Mouse (Mus musculus) brain, embryonic 14.5 days (tissue): ENCODE data around the gene Ypel1. TPM values are rescaled to one million over a fixed set of nuclear protein-coding genes. Genes with fewer than 3 reads are reported as not detected.

ENCODE experiments used
- DNase-seq: peaks from one replicate; pipeline ENCODE4 v3.0.0-alpha.2; 2011; ENCODE audit warnings: low read depth
- CTCF ChIP-seq: fragments of 200-500 bp; IDR thresholded peaks from 2 replicates; pipeline ENCODE4 v1.5.1; 2012; ENCODE audit warnings: inconsistent platforms, mild to moderate bottlenecking, moderate library complexity, borderline replicate concordance; ENCODE audit not compliant: insufficient read depth, insufficient read length; ENCODE audit errors: extremely low read depth
- POLR2A ChIP-seq: fragments of 200-500 bp; IDR thresholded peaks from 2 replicates; pipeline ENCODE4 v1.6.1; 2012; ENCODE audit warnings: mild to moderate bottlenecking, inconsistent platforms, borderline replicate concordance; ENCODE audit not compliant: poor library complexity, insufficient read depth, insufficient read length, severe bottlenecking; ENCODE audit errors: extremely low read depth
- polyA plus RNA-seq: library from polyadenylated mRNA; depleted of rRNA; stranded (reverse); fragments of >200 nt; gene quantifications from 2 replicates; pipeline ENCODE4 v1.2.3, GENCODE M21; 2012

Gene Ypel1
- polyA plus RNA-seq, 1 experiment = 74.8 TPM

GRCm38 (mm10) chr16:17102630-17103220 lies 33.2 kb downstream of the Ypel1 start:
- DNase-seq = peak; percentile 82
- no peak for TF ChIP-seq CTCF
- no peak for TF ChIP-seq POLR2A

DNA sequence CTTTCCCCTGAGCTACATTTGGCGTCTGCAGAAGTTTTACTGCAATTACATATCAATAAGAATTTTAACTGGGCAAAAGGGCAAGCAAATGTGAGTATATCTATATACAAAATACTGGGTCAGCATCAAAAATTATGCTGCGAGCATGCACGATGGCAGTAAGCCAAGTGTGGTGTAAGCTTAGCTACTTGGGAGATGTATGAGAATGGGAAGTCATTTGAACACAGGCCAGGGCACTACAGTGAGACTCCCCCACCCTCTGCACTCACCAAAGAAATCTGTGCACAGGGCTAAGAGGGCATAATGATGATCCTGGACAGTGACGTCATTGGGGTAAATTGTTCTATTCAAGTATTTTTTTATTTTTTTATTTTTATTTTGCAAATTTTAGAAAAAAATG lies 35.1 kb downstream of the Ypel1 start:
- no peak for TF ChIP-seq CTCF
- no peak for TF ChIP-seq POLR2A
- no peak for DNase-seq

DNA sequence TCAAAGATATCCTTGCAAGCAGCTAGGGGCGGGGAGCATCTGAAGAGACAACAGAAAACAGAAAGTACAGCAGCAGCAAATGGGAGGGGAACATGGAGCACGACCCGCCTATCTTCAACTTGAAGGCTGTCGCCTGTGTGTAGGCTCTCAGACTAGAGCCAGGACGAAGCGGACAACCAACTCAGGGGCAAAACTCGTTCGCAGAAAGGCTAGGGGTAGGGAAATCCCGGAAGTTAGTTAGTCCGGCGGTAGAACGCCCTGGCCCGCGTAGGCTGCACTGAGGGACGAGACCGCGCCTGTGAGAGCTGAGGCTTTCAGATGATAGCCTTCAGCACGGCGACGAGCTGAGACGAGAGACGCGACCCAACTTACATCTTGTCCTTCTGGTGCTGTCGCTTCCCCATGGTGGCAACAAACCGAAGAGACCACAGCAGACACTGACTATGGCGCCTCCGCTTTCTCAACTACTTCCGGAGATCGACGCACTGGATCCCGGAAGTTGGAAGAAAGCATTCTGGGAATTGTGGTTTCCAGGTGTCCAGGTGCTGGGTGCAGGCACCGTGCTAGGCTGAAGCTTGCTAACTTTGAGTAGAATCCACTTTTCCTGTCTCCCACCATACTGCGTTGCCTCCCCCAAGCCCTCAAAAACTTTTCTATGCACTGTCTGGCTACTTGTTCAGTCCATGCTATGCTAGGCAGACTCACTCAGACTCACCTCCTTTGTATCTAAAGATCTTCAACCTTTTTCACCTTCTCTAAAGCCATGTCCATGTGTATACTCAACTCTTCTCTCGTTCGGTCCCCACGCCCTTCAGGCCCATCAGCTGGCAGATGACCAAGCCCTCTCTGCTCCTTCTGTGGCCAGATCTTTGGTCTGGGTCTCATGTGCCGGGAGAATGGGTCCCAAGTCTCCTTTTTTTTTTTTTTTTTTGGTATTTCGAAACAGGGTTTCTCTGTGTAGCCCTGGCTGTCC lies 41.6 kb downstream of the Ypel1 start, which contains the start of gene Ppil2:
Ppil2 (minus strand) TSS at position 487 of the 973 bp plus-strand sequence.
- DNase-seq = peak; percentile 92
- TF ChIP-seq CTCF = no peak
- peak; percentile 23; the same call in 1 of the 2 replicates for TF ChIP-seq POLR2A

- no peak for DNase-seq
- TF ChIP-seq POLR2A (no peak), CTCF (no peak)
Observed at GRCm38 (mm10) chr16:17117309-17117799, 47.9 kb downstream of the Ypel1 start.

- peak; percentile 56 for DNase-seq
- TF ChIP-seq POLR2A = no peak
- TF ChIP-seq CTCF = no peak
Observed at GRCm38 (mm10) chr16:17121569-17121968, 52.1 kb downstream of the Ypel1 start.

DNA sequence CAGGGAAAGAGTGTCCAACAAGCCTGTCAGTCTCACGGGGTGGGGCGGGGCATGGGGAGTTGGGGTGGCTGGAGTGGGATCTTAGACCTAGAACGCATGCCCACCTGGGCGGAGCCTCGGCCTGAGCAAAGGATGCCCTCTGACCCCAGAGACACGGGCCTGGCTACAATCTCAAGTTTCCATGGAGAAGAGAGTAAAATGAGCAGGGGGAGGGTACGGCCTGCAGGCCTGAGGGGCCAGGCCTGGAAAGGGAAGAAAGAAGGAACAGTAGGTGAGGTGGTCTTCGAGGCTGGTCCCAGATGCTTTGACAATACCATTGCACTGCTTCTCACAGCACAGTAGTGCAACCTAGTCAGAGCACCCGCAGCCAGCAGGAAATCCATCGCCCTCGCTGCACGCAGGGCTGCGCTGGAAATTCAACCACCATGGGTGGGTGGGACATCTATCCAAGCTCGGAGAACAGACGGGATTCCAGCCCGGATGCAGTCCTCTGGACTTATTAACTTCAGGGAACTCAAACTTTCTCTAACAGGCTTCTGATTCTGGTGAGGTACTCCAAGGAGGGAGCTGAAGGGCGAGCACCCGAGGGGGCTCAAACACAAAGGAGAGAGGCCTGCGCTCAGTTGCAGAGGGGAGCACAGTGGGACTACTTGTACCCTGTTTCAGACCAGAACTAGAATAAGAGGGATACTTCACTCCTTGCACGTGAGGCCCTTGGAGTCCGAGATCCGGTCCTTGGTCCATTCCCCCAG lies 54.8 kb downstream of the Ypel1 start:
- TF ChIP-seq CTCF (no peak), POLR2A (no peak)
- DNase-seq = peak; percentile 70

GRCm38 (mm10) chr16:17124871-17125520 lies 55.5 kb downstream of the Ypel1 start, which contains the start of gene 2610318N02Rik:
2610318N02Rik (minus strand) TSS chr16:17125167.
- peak; percentile 96 for DNase-seq
- TF ChIP-seq CTCF (no peak), POLR2A (peak; percentile 41; the same call in 1 of the 2 replicates)

- peak; percentile 54; the same call in 1 of the 2 replicates for TF ChIP-seq CTCF
- no peak for TF ChIP-seq POLR2A
- peak; percentile 37 for DNase-seq
Observed at GRCm38 (mm10) chr16:17127292-17127691, 57.8 kb downstream of the Ypel1 start.

GRCm38 (mm10) chr16:17131191-17132088 lies 61.9 kb downstream of the Ypel1 start:
- TF ChIP-seq CTCF = no peak
- TF ChIP-seq POLR2A = no peak
- DNase-seq = peak; percentile 10
